Mouse (Mus musculus) cerebellum, adult 9-10 months (tissue): ENCODE data around the gene Znrf2.
A peak's percentile ranks its signal among the peaks of the same experiment; 100 is the strongest.
"Not testable (repeated sequence)": the region's sequence is repeated elsewhere in the genome, so short reads cannot be mapped to it uniquely, and the experiment has no call there.

Source experiments
- DNase-seq: peaks from one replicate; pipeline ENCODE4 v3.0.0; 2022

Znrf2 gene

DNA sequence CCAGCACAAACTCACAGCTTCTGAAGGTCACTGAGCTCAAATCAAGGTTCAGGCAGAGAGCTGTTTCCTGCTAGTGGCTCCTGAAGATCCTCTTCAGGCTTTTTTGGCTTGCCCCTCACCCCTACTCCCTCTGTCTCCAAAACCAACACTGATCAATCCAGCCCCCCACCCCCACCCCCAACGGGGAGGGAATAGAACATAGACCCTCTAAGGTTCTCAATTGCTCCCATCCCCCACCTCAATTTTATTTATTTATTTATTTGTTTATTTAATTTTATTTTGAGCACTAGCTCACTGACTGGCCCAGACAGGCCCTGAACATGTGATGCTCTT, 6.4 kb upstream of the Znrf2 start:
- no peak for DNase-seq

DNA sequence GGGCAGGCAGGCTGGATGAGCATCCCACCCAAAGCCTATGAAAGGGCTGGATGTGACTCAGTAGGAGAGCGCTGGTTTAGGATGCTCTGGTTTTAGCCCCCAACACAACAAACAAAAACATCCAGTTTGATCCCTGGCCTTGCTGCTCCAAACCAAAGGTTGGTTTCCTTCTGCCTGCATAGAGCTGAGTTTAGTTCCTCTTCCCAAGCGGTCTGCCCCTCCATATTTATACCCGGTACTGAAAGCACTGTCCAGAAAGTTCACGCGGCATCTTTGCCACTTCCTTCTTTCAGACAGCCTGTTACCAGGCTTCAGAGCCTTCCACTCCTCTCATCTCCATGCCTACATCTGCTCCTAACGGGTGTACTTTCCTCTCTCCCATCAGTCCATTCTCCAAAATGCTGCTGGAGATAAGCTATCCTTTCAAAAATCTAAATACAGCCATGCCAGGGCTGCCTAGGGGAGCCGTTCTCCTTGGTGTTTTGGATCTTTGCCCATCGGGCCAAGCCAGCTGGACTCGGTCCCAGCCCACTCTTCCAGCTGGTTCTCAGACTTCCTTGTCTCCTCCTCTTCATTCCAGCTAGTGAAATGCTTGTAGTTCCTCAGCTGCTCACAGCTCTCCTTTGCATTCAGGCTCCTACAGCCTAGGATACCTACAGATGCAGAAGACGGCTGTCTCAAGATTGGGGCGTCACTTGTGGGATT, 5.0 kb upstream of the Znrf2 start:
- peak; percentile 68 for DNase-seq

DNA sequence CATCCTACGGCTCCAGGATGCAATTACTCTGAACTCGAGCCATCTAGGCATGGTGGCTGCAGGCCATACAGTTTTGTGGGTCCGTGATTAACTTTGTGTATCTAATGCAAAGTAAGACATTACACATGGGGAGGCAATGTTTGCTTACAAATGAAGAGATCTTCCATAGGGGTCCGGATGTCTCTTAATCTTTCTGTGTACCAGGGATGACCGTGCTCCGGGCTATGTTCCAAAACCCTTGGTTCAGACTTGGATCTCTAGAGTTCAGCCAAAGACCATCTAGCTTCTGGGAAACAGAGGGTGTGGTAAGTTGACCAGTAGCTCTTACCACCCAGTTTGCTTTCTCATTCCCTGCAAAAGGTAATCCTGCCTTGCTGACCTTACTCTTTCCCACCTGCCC, 4.4 kb upstream of the Znrf2 start:
- DNase-seq, result no peak

DNA sequence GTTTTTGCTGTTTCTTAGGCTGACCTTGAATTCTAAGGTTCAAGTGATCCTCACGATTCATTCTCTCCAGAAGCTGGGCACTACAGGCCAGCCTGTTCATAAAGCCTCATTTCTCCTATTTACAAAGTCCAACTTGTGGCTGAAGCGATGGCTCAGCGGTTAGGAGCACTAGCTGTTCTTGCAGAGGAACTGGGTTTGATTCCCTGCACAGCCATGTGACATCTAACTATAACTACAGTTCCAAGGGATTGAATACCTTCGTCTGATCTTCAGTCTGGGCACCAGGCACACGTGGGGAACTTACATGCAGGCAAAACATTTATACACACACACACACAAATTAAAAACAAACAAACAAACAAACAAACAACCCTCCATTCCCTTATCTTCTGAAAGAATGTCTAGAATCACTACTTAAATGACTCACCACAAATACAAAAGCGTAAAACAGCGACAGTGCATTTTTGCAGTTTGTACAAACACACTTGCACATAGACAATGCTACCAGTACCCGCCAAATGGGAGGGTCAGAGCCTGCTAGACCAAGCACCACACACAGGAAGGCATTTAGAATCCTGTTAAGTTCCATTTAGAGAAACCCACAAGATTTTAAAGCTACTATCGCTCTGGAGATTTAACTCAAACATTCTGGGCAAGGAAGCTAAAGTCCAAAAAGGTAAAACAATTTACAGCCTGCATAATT, 1.1 kb upstream of the Znrf2 start:
- DNase-seq, result no peak

DNA sequence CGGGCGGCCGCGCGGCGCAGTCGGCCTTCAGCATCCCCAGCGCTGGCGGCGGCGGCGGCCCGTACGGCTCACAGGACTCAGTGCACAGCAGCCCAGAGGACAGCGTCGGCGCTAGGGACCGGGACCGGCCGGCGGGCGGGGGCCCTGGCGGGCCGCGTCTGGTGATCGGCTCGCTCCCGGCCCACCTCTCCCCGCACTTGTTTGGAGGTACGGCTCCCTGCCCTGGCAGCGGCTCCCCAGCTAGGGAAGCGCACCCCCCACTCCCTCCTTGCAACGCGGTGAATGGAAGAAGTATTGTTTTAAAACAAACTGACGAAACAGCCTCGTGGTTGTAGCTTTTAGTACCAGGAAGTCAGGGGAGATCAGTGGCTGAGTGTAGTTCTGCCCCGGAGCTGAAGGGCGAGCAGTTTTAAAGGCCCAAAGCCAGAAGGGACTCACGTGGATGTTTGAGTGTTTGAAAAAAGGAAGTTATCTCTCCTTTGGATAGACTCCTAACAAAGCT, 601 bp downstream of the Znrf2 start:
- peak; percentile 68 for DNase-seq

DNA sequence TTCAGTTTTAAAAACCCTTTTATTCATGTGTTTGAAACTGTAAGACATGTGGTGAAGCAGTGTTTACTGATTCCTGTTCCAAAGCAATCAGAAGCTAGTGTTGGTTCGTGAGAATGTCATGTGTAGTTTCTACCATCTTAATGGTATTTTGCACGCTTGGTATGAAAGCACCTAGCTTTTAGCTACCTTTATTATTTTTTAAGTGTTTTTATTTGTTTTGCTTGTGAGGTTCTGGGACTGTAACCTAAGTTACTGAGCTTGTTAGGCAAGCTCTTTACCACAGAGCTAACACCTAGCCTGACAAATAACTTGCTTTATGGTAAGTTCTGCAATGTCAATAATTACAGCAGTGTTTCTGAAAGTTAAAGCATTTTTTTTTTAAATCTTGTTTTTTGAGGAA, 1.7 kb downstream of the Znrf2 start:
- DNase-seq, result no peak

DNA sequence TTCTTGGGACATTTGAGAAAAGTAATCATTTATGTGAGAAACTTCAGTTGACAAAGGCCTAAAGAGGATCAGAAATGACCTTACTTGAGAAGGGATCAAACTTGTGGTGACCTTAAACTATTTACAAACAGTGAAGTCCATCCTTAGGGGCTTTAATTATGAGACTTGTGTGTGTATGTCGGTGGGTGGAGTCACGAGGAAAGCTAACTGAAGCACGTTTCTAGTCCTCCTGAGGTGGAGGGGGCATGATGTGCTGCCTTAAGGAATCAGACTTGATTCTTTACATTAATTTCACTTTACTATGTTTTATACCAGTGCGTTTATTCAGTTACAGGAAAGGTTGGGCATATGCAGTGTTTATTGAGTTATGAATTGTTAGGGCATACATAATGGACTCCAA, 2.6 kb downstream of the Znrf2 start:
- DNase-seq, result no peak

DNA sequence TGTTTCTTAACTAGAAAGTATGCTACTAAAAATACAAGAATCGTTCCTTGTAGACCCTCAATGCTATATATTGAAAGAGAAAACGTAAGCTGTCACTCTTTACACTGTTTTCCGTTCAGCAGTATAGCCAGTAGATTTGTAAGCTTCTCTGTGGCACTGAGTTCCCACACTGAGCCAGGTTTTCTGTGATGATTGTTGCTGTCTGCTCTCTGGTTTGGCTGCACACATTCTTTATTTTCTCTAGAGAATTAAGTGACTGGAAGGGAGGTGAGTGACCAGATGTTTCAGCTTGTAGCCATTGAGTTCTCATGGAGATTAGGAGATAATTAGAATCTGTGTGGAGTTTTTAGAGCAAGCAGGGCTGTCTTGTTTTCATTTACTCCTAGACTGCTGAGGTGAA, 3.0 kb downstream of the Znrf2 start:
- no peak for DNase-seq

DNA sequence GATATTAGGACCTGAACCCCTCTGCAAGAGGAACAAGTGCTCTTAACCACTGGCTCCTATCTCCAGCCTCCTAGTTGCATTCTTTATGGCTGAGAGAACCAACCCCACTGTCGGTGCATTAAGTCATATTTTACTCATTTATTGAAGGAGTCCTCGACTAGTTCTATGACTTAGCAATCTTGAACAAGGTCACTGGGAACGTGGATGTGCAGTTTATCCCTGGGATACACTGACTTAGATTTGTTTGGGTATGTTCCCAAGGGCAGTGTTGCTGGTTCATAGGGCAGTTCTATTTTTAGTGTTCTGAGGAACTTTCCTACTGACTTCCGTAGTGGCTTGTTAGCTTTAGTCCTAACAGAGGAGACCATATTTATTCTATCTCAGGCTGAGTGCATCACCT, 5.6 kb downstream of the Znrf2 start:
- no peak for DNase-seq

DNA sequence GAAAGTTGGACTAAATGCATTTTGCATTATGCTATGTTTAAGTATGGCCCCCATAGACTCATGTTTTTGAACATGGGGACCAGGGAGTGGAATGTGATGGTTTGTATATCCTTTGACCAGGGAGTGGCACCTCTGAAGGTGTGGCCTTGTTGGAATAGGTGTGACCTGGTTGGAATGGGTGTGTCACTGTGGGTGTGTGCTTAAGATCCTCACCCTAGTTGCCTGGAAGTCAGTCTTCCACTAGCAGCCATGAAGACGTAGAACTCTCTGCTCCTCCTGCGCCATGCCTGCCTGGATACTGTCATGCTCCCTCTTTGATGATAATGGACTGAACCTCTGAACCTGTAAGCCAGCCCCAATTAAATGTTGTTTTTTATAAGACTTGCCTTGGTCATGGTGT, 7.8 kb downstream of the Znrf2 start:
- not testable (repeated sequence) for DNase-seq

DNA sequence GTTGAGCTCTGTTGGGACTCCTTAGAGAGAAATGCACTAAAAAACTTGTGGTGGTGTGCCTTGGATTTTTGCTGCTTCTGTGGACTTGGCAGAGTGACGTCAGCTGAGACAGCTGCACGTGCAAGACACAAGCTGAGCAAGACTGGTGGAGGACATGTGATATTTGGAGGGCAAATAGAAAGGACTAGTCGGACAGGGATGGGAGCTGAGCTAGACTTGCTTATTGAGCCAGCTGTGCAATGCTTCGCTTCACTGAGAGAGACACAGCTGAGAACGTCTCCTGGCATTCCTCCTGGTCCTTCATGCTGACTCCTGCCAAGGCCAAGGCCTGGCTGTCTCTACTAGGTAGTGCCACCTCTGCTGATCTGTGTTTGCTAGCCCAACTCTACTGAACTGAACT, 10.8 kb downstream of the Znrf2 start:
- DNase-seq, result no peak

DNA sequence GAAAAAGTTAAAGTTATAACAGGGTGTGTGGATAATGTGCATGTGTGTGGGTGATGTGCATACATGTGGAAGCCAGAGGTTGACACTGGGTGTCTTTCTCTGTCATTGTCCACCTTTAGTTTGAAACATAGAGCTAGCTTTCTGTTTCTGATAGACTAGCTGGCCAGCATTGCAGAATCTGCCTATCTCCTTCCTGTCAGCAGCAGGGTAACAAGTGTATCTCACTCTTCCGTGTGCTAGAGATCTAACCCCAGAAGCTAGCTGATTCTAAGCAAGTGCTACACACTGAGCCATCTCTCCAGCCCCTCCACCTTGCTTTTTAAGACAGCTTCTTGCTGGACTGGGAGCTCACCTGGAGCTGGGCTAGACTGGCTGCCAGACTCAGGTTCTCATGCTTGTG, 11.6 kb downstream of the Znrf2 start:
- no peak for DNase-seq

DNA sequence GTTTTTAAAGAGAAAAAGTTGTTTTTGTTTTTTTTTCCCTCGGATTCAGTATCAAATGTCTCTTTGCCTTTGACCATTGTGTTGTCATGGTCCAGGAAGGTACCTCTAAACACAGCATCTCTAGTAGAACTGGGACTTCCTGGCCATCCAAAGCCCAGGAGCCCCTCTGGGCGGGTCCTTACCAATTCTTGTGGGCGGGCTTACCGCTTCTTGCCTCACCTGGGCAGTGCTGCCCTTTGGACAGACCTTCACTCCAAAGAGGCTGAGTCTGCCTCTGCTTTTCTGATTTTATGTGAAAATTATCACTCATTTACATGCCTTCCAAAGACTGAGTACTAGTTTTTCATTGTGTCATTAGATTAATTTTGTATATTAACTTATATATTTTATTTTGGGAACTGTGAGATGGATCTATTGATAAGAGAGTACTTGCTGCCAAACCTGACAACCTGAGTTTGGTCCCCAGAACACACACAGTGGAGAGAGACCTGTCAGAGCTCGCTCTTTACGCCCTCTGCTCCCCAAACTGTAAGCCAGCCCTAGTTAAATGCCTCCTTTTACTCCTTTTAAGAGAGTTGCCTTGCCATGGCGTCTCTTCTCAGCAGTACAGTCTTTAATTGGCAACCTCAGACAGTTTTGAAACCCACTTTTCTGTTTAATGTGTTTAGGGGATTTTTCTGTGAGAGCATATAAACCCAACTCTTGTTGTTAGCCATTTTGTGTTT, 13.5 kb downstream of the Znrf2 start:
- no peak for DNase-seq

DNA sequence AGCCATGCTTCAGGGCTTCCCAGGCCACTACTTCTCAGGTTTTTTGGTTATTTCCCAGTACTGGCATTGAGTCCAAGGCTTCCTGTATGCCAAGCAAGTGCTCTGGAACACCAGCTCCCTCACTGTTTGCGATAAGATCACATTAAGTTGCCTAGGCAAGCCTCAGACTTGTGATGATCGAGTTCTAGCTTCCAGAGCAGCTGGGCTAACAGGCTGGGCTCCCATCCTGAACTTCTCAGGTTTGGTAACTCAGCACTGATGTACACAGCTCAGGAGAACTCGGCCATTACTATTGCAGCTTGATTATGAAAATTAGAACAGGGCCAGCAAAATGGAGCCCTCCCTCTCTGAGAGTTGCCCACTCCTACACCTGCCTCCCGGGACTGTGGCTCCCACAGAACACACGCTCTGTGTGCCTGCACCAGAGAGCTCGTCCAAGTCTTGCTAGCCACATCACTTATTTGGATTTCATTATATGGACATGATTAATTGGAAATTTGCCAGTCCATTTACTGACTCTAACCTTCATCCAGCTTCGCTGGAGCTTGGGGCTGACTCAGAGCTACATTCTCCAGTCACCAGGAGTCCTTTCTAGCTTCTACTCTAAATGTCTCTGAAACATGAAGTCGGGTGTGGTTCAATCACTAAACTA, 14.5 kb downstream of the Znrf2 start:
- no peak for DNase-seq

DNA sequence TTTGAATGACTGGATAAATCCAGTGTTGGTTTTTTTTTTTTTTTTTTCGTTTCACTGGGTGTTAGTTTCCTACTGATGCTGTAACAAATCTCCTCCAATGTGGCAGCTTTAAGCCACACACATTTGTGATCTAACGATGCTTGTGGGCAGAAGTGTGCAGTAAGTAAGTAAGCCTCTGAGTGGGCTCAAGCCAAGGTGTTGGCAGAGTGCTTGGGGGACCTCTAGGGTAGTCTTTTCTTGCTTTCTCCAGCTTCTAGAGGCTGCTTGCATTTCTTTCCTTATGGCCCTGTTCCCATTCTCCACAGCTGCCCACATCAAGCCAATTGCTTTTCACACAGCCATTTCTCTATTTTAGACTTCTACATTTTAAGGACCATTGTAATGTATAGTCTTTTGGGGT, 16.7 kb downstream of the Znrf2 start:
- DNase-seq, result no peak

DNA sequence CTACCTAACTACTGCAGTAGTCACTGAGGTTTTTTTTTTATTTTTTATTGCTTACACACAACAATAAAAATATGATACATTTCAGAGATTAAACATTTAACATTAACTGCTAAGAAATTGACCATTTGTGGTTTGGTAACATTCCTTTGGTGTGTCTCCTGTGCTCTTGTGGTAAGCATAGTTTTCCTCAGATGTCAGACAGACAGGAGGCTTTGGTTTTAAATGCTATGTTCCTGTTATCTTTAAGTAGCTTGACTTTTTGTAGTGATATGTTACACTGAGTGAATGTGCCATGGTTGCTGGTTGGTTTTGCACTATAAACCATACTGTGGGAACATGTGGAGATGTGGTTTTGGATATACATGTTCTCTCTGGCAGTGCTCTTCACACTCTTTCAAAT, 19.9 kb downstream of the Znrf2 start:
- DNase-seq, result no peak

DNA sequence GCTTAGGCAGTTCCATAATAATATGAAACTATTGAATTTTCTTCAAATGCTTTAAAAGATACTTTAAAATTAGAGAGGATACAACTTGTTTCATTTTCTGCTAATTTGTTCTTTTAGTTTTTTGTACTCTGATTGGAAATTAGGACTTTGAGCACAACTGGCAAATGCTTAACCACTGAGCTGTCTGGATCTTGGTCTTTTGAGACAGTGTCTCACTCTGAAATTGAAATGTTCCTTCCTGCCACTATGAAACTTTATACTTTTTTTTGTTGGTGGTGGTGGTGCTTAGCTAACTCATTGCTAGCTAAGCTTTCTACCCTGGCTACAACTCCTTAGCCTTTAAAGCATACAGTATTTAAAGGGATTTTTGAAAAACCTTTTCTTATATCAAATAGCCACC, 24.7 kb downstream of the Znrf2 start:
- no peak for DNase-seq

DNA sequence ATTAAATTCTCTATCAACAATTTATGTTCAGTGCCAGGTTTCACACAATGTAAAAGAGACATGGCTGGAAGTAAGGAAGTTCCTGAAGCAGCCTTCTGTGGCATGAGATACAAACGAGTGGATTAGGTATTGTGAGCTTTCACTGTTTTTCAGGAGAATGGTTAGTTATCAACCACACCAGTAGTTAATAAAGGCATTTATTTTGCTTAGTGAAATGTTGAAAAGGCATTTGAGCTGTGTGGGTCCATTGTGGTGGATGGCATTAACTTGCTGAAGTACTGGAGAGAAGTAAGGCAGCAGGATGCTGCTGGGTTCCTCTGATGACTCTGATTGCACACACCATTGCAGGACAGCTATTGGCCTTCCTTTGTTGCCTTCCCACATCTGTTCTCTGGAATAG, 25.3 kb downstream of the Znrf2 start:
- DNase-seq, result no peak

DNA sequence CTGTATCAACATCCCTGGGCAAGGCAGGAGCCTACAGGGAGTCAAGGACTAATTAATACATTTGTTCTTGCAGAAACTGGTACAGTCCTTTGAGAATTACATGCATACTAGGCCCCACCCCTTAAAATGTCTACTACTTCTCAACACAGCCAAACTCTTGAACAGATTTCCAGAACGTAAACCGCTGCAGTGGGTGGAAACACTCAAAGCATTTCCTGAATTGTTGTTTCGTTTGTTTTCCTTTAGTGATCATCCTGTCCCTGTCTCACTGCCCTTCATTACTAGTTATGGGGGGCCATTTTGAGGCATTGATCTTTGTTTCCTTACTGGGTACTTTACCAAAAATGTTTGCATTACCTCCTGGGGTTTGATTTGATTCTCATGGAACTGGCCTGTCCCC, 31.8 kb downstream of the Znrf2 start:
- no peak for DNase-seq

DNA sequence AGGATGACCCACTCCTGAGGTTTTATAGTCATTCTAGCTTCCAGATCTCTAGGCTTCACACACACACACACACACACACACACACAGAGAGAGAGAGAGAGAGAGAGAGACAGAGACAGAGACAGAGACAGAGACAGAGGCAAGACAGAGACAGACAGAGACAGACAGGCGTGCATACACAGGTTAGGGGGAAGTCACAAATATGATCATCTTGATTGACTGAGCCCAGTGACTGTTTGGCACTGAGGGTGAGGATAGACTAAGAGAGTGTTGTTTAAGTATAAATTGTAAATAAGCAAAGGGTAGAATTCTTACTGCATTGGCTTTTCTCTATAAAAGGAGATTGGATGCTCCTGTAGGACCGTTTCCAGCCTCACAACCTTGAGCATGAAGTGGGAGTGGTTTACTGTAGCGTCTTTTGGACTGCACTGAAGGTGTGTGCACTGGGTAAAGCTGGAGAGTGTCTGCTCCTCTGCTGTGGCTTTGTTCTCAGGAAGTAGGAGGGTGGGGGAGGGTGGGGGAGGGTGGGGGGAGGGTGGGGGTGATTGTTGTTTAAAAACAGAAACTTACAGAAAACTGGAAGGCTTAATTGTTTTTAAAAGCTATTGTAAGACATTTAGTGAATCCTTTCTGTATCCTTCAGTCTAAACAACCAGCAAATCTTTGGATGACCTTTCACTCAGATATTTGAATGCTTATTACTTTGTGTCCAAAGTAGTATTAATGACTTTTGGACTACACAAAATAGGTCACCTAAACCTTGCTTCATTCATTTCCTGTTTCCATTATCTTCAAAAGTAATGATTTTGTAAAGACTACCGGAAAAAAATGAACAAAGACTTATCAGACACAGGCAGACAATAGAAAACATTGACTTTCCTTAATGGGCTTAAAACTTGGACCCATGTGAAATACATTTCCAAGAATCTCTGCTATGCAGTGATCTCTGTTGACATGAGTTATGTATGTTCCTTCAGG, 32.8 kb downstream of the Znrf2 start:
- no peak for DNase-seq

DNA sequence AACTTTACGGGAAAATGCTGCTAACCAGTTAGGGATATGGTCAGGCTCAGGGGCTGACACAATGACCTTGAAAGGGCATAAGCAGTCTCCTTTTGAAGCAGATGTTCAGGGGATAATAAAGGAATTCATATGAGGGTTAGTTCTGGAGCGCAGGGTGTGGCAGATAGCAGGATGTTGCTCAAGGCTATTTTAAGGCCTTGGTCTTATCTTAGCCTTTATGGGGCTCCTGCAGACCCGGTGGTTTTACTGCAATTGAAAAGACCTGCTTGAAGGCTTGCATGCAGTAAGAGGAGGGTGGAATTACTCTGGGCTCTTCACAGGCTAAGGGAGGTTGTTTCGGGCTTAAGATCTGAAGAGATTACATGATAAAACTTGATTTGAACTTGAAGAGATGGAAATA, 35.1 kb downstream of the Znrf2 start:
- DNase-seq, result no peak

DNA sequence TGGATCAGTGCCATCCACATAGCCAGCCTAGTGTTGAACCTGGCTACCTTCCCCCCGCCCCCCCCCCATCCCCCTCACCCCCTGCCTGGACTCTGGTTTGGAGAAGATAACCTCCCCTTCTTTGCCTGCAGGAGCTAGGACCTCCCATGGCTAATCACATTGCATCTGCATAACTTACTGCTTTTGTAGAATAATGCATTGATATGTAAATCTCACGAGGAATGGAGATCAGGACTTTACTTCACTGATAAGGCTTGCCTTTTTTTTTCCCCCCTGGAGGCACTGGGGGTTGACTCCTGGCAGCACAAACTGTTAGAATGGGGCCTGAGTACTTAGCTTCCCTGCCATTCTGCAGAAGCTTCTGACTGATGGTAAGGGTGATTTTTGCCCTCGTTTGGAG, 36.0 kb downstream of the Znrf2 start:
- no peak for DNase-seq

DNA sequence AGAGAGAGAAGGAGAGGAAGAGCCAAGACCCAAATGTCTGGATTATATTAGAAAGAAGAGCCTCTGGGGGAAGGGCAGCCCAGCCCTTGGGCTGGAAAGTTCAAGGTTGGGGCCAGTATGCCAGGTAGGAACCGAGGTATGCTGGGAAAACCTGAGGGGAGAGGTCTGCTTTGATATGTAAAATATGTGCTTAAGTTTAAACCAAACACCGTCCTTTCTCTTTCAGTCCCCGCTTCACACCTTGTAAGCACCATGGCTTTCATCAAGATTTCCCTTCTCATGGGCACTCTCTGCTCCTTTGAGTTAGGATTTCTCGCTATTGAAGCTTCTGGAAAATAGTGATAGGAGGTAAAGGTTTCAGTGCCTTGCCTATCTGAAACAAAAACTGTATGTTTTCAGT, 38.1 kb downstream of the Znrf2 start:
- DNase-seq, result no peak
